Mouse (Mus musculus): Measurements from ENCODE around the gene Gm5089. TPM values are rescaled to one million over a fixed set of nuclear protein-coding genes. Genes with fewer than 3 reads are reported as not detected.
A peak's percentile ranks its signal among the peaks of the same experiment; 100 is the strongest.

The Gm5089 gene
- polyA plus RNA-seq, 1 experiment: 0.52 TPM

DNA sequence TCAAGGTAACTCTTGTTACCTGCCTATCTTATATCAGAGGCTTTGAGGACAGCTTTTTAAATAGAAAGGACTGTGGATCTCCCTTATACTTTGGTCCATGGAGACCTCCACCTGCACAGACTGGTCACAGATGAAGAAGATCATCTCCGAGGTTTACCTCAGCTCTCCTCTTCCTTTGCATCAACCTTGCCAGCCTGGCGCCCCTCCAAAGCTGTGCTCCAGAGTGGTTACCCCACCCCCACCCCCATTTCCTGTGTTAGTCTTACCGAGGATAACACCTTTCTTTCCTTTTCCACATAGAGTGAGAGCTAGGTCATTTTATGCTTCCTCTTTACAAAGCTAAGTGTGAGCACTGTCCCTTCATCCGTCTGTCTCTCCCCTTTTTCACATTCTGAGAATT lies 60.0 kb downstream of the Gm5089 start:
- no peak for DNase-seq (ENCODE audit: low read depth)

DNA sequence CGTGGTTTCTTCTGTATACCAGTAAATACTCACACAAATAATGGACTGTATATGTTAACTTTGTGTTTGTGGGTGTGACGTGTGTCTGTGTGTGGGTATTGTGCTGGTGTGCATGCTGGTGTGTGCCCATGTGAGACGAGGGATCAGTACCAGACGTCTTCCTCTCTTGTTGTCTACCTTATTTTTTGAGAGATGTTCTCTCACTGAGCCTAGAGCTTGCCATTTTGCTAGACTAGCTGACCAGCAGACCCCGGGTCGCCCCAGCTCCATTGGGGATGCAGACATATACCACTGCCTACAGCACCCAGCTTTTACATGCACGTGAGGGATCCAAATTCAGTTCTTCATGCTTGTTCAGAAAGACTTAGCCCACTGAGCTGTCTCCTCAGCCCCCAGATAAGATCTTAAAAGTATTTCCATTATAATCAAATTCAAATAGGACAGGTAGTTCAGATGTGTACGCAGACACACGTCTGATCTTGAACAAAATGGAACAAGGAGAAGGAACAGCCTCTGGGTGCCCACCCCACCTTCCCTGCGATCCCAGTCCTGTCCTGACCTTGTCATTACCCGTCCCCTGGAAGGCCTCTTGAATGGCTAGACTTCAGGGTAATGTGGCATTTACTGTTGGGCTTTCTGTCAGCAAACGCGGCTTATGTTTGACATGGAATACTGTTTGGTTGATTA lies 61.1 kb downstream of the Gm5089 start:
- TF ChIP-seq POLR2A (IDR thresholded peaks at IDR 0.05; ENCODE audit: borderline replicate concordance, extremely low read depth, insufficient read depth, insufficient read length, poor library complexity, severe bottlenecking) (no peak), CTCF (IDR thresholded peaks at IDR 0.05; ENCODE audit: borderline replicate concordance, extremely low read depth, insufficient read depth, insufficient read length) (no peak)
- DNase-seq (ENCODE audit: low read depth): no peak

More for the DNA sequence above, 60.0 kb downstream of the Gm5089 start:
- TF ChIP-seq CTCF (IDR thresholded peaks at IDR 0.05; ENCODE audit: borderline replicate concordance, extremely low read depth, insufficient read depth, insufficient read length) (no peak), POLR2A (IDR thresholded peaks at IDR 0.05; ENCODE audit: borderline replicate concordance, extremely low read depth, insufficient read depth, insufficient read length, poor library complexity, severe bottlenecking) (no peak)

DNA sequence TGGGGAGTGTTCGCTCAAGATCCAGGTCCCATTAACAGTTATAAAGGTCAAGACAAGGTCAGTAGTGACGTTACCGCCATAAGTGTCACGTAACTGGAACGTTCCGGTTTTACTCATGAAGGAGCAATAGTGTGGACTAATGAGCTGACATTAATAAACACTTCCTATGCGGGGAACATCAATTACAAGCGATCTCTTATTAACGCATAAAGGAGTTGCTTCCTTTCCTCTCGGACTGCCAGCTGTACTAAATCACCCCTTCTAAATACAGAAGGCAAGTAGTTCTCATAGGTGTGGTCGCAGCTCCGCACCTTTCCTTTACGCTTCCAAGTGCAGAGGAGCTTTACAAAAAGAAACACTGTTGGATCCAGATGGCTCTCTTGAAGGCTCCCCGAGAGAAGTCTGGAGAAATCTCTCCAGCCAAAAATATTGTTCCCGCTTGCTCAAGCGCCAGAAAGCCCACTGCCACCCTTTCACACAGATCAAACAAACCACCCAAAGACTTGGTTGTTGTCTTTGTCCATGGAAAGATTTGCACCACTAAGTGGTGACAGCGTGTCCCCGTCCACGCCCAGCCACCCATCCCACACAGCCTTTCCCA lies 62.4 kb downstream of the Gm5089 start:
- TF ChIP-seq CTCF (IDR thresholded peaks at IDR 0.05; ENCODE audit: borderline replicate concordance, extremely low read depth, insufficient read depth, insufficient read length) (no peak), POLR2A (IDR thresholded peaks at IDR 0.05; ENCODE audit: borderline replicate concordance, extremely low read depth, insufficient read depth, insufficient read length, poor library complexity, severe bottlenecking) (no peak)
- DNase-seq (ENCODE audit: low read depth): peak; percentile 59

GRCm38 (mm10) chr14:122387781-122388180 lies 63.1 kb downstream of the Gm5089 start:
- TF ChIP-seq CTCF (IDR thresholded peaks at IDR 0.05; ENCODE audit: borderline replicate concordance, extremely low read depth, insufficient read depth, insufficient read length) (no peak), POLR2A (IDR thresholded peaks at IDR 0.05; ENCODE audit: borderline replicate concordance, extremely low read depth, insufficient read depth, insufficient read length, poor library complexity, severe bottlenecking) (no peak)

GRCm38 (mm10) chr14:122386281-122387130 lies 64.4 kb downstream of the Gm5089 start:
- DNase-seq (ENCODE audit: low read depth): no peak
- TF ChIP-seq POLR2A (IDR thresholded peaks at IDR 0.05; ENCODE audit: borderline replicate concordance, extremely low read depth, insufficient read depth, insufficient read length, poor library complexity, severe bottlenecking) (no peak), CTCF (IDR thresholded peaks at IDR 0.05; ENCODE audit: borderline replicate concordance, extremely low read depth, insufficient read depth, insufficient read length) (no peak)

More at GRCm38 (mm10) chr14:122387781-122388180, 63.1 kb downstream of the Gm5089 start:
- DNase-seq (ENCODE audit: low read depth): no peak

GRCm38 (mm10) chr14:122385758-122386157 lies 65.2 kb downstream of the Gm5089 start:
- TF ChIP-seq POLR2A (IDR thresholded peaks at IDR 0.05; ENCODE audit: borderline replicate concordance, extremely low read depth, insufficient read depth, insufficient read length, poor library complexity, severe bottlenecking): no peak
- TF ChIP-seq CTCF (IDR thresholded peaks at IDR 0.05; ENCODE audit: borderline replicate concordance, extremely low read depth, insufficient read depth, insufficient read length): no peak
- DNase-seq (ENCODE audit: low read depth): no peak

DNA sequence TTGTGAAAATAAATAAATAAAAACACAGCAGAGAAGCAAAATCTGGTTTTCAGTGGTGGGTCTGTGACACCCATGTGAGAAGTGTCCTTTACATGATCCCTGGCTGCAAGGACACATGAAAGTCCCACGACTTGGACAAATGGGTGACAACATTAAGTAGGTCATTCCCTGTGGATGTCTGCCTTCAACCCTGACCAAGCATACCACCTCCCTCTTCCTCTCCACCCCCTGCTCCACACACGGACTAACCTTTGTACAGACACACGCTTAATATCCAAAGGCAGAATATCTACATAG lies 65.7 kb downstream of the Gm5089 start:
- DNase-seq (ENCODE audit: low read depth): no peak
- TF ChIP-seq CTCF (IDR thresholded peaks at IDR 0.05; ENCODE audit: borderline replicate concordance, extremely low read depth, insufficient read depth, insufficient read length) (no peak), POLR2A (IDR thresholded peaks at IDR 0.05; ENCODE audit: borderline replicate concordance, extremely low read depth, insufficient read depth, insufficient read length, poor library complexity, severe bottlenecking) (no peak)

Other genes with a start within 250 kb of the Gm5089 start
- gene Zic5, start 14.6 kb upstream of the Gm5089 start, polyA plus RNA-seq (2012; rRNA removed): 10.4 and 18.6 TPM in 2 replicates
- 51.8 and 66.8 TPM in 2 replicates for gene Zic2, start 24.3 kb upstream of the Gm5089 start, polyA plus RNA-seq (2012; rRNA removed)
- gene Gm10837, start 39.5 kb upstream of the Gm5089 start, polyA plus RNA-seq (2012; rRNA removed): 0.16 and 0.25 TPM in 2 replicates
- gene Pcca, start 83.2 kb upstream of the Gm5089 start, polyA plus RNA-seq (2012; rRNA removed): 22.4 and 22.7 TPM in 2 replicates